Mouse (Mus musculus) E14TG2a.4 (cell line): Measurements from ENCODE around the gene Pafah1b1.

Experiments used
- CTCF ChIP-seq: conservative IDR thresholded peaks from 2 replicates; pipeline ENCODE4 v1.5.1; 2014; ENCODE audit warnings: low read length
- NANOG ChIP-seq: IDR thresholded peaks from 2 replicates; pipeline ENCODE4 v1.6.1; 2014; ENCODE audit warnings: borderline replicate concordance, low read length, mixed read lengths

- no peak for TF ChIP-seq CTCF
- no peak for TF ChIP-seq NANOG
Observed at GRCm38 (mm10) chr11:74772386-74772785, 47.9 kb upstream of the Pafah1b1 start.
